Mouse (Mus musculus) heart, embryonic 16.5 days (tissue): ENCODE data around the gene Gm27021. TPM values are rescaled to one million over a fixed set of nuclear protein-coding genes. Genes with fewer than 3 reads are reported as not detected.

Experiments used
- ATAC-seq: fragments of 200-750 bp; cut with Nextera tagmentation; replicated peaks from 2 replicates; pipeline ENCODE4 v1.8.0; 2017; ENCODE audit warnings: moderate number of reproducible peaks; ENCODE audit not compliant: insufficient read depth, low FRiP score; ENCODE audit errors: extremely low read depth
- H3K27ac ChIP-seq: fragments of 300-500 bp; sonication (generic); 2 replicates; pipeline ENCODE4 v1.5.1; 2014; ENCODE audit warnings: mild to moderate bottlenecking, low read length, control low read depth, moderate library complexity
- H3K27me3 ChIP-seq: fragments of 300-500 bp; sonication (generic); 2 replicates; pipeline ENCODE4 v1.6.1; 2014; ENCODE audit warnings: low read length, mixed read lengths; ENCODE audit not compliant: control insufficient read depth, insufficient read depth
- H3K36me3 ChIP-seq: fragments of 300-500 bp; sonication (generic); 2 replicates; pipeline ENCODE4 v1.6.1; 2014; ENCODE audit not compliant: control insufficient read depth, insufficient read depth
- H3K4me1 ChIP-seq: fragments of 300-500 bp; sonication (generic); 2 replicates; pipeline ENCODE4 v1.6.1; 2014; ENCODE audit warnings: low read length, mixed read lengths; ENCODE audit not compliant: control insufficient read depth, insufficient read depth
- H3K4me2 ChIP-seq: fragments of 300-500 bp; sonication (generic); 2 replicates; pipeline ENCODE4 v1.6.1; 2014; ENCODE audit warnings: low read depth, mild to moderate bottlenecking, control low read depth, low read length
- H3K4me3 ChIP-seq: fragments of 300-500 bp; sonication (generic); 2 replicates; pipeline ENCODE4 v1.5.1; 2014; ENCODE audit warnings: mild to moderate bottlenecking, control low read depth, low read length
- H3K9ac ChIP-seq: fragments of 300-500 bp; sonication (generic); 2 replicates; pipeline ENCODE4 v1.6.1; 2014; ENCODE audit warnings: low read length, control low read depth
- H3K9me3 ChIP-seq: fragments of 300-500 bp; sonication (generic); replicated peaks from 2 replicates; pipeline ENCODE4 v1.6.1; 2016; ENCODE audit warnings: low read length; ENCODE audit not compliant: control insufficient read depth
- WGBS: fragments of 180-500 bp; shearing (Covaris S2); extraction: QIAGEN DNeasy Blood & Tissue Kit; methylation state at CpG from one replicate; pipeline ENCODE4 v1.1.7; 2014; 5-methylcytosine and 5-hydroxymethylcytosine counted together
- polyA plus RNA-seq: library from polyadenylated mRNA; unstranded; fragments of >200 nt; fragmentation: Nextera tagmentation; extraction: Ambion mirVana; gene quantifications from 2 replicates; pipeline ENCODE4 v1.2.1, GENCODE M21; 2015

The Gm27021 gene
- polyA plus RNA-seq, 1 experiment from 2014 or later, result not detected

DNA sequence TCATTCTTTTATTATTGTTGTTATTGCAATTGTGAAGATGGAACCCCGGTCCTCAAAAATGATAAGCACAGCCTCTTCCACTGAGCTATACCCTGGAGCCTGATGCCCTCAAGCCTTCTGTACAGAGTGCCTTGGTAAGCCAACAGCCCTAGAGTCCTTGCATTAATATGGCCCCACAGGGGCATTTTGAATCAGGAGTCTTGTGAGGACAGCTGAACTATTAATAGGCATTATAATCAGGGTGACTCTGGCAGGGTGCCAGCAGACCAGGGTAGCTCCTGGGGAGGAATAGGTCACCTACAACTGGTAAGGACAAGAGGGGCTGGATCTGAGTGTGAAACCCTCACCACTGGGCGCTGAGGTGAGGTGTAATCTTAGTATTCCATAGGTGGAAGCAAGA is 78.0 kb downstream of the Gm27021 start:
- WGBS, result 36% methylated on average over 2 of the region's 2 CpGs
- peak overlapping the region; percentile 61 for H3K4me3 ChIP-seq
- peak overlapping the region; percentile 90 for H3K27ac ChIP-seq
- 0 out of 2 replicates have a peak, but pooled peaks cover 2% of the 10 kb centered on the region for H3K36me3 ChIP-seq
- peak; percentile 3; the same call in 1 of the 2 replicates for ATAC-seq
- peaks cover 17% of the 10 kb centered on the region for H3K4me1 ChIP-seq
- peak overlapping the region; percentile 91 for H3K4me2 ChIP-seq
- no peaks in the 10 kb centered on the region for H3K27me3 ChIP-seq
- H3K9me3 ChIP-seq, result 0 out of 2 replicates have a peak, but pooled peaks cover 2% of the 10 kb centered on the region
- peak overlapping the region; percentile 76 for H3K9ac ChIP-seq

DNA sequence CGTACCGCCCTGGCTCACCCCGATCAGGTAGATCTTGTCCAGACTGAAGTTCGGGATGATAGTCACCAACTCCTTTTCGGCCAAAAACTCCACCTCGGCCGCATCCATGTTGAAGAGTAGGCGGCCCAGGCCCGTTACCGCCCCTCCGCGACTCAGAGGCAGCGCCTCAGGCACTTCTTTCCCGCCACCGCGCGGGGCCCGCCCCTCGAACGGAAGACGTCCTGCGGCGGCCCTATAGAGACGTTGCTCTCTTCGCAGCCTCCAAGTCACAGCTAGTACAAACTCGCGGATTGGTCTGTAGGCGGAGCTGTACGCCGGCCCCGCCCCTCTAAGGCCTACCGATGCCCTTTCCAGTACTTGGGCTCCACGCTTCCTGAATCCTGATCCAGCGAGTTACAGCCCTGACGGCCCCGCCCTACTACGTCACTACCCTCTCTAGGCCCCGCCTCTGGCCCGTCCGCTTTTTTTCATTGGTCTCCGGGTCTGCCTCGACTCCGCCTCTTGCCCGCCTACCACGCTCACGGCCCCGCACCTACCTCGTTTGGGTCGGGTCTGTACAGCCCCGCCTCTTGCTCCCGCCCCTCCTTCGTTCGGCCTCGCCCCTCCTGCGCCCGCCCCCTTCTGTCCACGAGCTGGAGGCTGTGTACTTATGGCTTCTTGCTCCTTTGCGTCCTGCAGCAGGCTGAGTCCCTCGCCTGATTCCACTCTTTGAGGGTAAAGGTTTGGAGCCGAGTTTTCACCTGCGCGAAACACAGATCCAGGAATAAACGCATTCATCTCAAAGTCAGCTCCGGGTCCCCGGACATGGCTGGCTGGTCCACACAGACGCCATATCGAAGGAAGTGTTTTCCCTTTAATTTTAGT is 78.7 kb downstream of the Gm27021 start, which contains the start of gene Gins2:
Gene Gins2 (minus strand): TSS at position 397 of the 864 bp plus-strand sequence.
- H3K9ac ChIP-seq, result peak within 1 kb of the TSS; percentile 79
- H3K4me3 ChIP-seq, result peak within 1 kb of the TSS; percentile 63
- H3K36me3 ChIP-seq, result 0 out of 2 replicates have a peak, but pooled peaks cover 4% of the 10 kb centered on the region
- no peaks in the 10 kb centered on the region for H3K9me3 ChIP-seq
- peaks cover 17% of the 10 kb centered on the region for H3K4me1 ChIP-seq
- peak; percentile 97 for ATAC-seq
- WGBS, result under 1% methylated on average over 67 of the region's 67 CpGs
- peak within 1 kb of the TSS; percentile 90 for H3K27ac ChIP-seq
- no peaks in the 10 kb centered on the region for H3K27me3 ChIP-seq
- H3K4me2 ChIP-seq, result peak within 1 kb of the TSS; percentile 96

DNA sequence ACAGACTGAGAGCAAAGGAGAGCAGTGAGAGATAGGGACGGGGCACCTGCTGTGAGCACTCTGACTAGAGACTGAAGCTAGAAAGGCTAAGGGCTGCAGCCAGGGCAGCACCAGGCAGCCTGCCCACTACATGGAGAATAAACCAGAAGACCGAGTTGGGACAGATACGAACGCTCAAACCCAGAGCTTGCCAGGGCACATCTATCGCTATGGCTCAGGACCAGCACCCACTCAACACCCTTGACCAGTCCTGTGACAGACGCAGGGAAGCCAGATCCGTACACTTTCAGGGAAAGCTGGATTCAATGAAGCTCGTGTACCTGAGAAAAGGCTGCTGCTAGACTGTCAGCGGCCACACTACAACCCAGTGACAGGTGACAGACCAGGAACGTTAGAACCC is 82.4 kb downstream of the Gm27021 start:
- Histone ChIP-seq H3K27me3 (no peaks in the 10 kb centered on the region), H3K4me3 (no peak overlapping the region), H3K9ac (no peak overlapping the region), H3K9me3 (no peaks in the 10 kb centered on the region), H3K4me2 (no peak overlapping the region), H3K36me3 (peaks cover 16% of the 10 kb centered on the region; the same call in 1 of the 2 replicates), H3K4me1 (peaks cover 16% of the 10 kb centered on the region), H3K27ac (no peak overlapping the region)
- 78% methylated on average over 10 of the region's 10 CpGs for WGBS
- ATAC-seq, result no peak

DNA sequence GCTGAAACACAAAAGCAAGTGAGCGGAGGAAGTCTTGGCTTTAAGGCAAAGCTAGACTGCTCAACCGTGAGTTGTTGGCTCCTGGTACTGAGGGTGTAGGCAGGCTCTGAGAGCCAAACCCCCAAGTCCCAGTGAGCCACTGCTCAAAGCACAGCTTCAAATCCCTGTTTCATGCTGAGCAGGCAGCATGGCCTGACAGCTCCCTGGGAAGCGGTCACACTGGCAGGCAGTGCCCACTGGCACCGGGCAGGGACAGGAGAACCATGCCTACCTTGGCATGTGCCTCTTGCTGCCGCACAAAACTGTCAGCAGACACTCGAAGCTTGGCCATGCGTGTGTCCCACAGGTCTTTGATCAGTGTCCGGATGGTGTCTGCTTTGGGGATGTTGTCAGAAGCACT is 86.1 kb downstream of the Gm27021 start:
- Histone ChIP-seq H3K9me3 (no peaks in the 10 kb centered on the region), H3K27me3 (no peaks in the 10 kb centered on the region), H3K36me3 (peaks cover 50% of the 10 kb centered on the region), H3K9ac (no peak overlapping the region), H3K4me2 (no peak overlapping the region), H3K4me1 (peaks cover 3% of the 10 kb centered on the region; the same call in 1 of the 2 replicates), H3K27ac (no peak overlapping the region), H3K4me3 (no peak overlapping the region)
- 65% methylated on average over 8 of the region's 8 CpGs for WGBS
- ATAC-seq, result no peak

DNA sequence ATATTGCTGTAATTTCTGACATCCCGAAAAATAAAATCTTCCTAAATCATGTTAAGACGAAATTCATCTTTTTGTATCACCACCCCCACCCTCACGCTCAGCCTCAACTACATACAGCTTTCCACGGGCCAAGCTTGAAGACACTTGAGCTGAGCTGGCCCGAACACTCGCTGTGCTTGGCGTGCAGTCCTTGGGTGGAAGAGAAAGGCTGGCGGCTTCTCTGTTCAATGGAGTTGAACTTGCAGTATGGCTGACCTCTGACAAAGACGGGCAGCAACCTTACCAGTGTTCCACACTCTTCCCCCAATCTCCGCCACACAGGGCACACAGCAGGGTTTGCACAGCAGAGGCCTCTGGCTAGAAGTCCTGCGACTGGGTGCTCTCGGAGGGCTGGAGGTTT is 86.5 kb downstream of the Gm27021 start:
- Histone ChIP-seq H3K9ac (no peak overlapping the region), H3K27me3 (no peaks in the 10 kb centered on the region), H3K4me3 (no peak overlapping the region), H3K36me3 (peaks cover 54% of the 10 kb centered on the region), H3K27ac (no peak overlapping the region), H3K4me1 (peaks cover 3% of the 10 kb centered on the region; the same call in 1 of the 2 replicates), H3K4me2 (no peak overlapping the region), H3K9me3 (no peaks in the 10 kb centered on the region)
- ATAC-seq, result no peak
- 85% methylated on average over 12 of the region's 12 CpGs for WGBS

DNA sequence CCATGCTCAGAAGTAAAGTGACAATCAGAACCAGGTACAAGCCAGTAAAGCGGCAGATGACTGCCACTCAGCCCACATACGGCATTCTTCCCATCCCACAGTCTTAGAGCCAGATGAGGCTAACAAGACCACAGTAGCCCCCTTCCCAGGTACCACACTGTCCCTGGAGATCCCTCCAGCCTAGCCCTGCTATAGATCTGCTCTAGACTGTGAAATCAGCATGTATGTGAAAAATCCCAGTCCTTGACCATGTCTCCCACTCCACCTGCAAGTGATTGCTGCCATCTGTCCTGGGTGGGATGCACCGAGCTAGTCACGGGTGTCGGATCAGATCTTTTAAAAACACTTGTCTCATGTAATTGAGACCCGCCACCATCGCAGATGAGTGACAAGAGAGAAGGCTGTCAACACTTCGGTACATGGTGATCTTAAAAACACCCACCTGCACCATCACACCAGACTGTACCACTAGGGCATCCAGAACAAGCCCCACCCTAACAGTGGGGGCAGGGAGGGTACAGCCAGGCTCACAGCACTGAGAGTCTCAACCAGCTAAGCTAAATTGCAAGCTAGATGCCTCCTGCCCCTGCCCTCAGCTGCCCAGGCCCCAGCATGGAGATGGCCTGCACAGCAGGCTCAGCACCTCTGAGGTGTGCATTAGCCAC is 87.4 kb downstream of the Gm27021 start:
- Histone ChIP-seq H3K9ac (no peak overlapping the region), H3K27me3 (no peaks in the 10 kb centered on the region), H3K36me3 (peaks cover 60% of the 10 kb centered on the region), H3K27ac (no peak overlapping the region), H3K4me3 (no peak overlapping the region), H3K4me2 (no peak overlapping the region), H3K9me3 (no peaks in the 10 kb centered on the region), H3K4me1 (peaks cover 4% of the 10 kb centered on the region; the same call in 1 of the 2 replicates)
- 74% methylated on average over 8 of the region's 8 CpGs for WGBS
- ATAC-seq, result no peak

DNA sequence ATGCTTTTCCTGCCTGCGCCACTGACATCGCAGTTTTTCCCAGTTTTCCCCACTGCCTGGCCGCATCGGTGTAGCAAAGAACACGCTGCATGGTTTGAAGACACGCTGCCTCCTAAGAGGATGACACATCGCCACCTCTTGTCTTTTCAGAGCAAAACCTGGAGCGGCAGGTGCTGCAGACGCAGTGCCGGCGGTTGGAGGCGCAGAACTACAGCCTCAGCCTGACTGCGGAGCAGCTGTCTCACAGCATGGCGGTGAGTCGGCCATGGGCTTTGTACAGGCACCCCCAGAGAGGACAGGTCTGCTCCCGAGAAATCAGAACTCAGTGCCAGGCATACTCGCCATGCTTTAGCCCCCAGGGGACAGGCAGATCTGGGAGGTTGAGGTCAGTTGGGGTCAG is 90.1 kb downstream of the Gm27021 start:
- Histone ChIP-seq H3K4me2 (no peak overlapping the region), H3K36me3 (peaks cover 84% of the 10 kb centered on the region), H3K4me1 (peaks cover 3% of the 10 kb centered on the region), H3K9ac (no peak overlapping the region), H3K27ac (no peak overlapping the region), H3K4me3 (no peak overlapping the region), H3K27me3 (no peaks in the 10 kb centered on the region), H3K9me3 (no peaks in the 10 kb centered on the region)
- 92% methylated on average over 17 of the region's 17 CpGs for WGBS
- no peak for ATAC-seq

DNA sequence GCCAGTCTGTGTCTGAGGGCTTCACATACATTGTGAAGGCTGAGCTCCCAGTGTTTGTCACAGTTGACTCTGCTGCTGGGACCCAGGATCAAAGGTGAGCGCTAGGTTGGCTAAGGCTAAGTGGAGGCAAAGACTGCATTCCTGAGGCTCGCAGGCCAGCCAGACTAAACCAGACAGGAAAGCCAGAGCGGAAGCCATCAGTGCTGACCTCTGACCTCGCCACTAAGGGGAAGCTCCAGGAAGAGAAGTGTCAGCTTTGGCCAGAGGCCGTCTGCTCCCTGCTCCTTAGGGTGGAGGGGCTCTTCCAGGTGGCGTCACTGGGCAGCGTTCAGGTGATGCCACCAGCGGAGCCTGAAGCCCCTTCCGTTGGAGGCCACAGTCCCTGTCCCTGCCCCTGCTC is 92.1 kb downstream of the Gm27021 start:
- no peak overlapping the region for H3K4me3 ChIP-seq
- H3K27ac ChIP-seq, result no peak overlapping the region
- no peaks in the 10 kb centered on the region for H3K27me3 ChIP-seq
- WGBS, result 63% methylated on average over 9 of the region's 9 CpGs
- H3K36me3 ChIP-seq, result peaks cover 87% of the 10 kb centered on the region
- peaks cover 2% of the 10 kb centered on the region; the same call in 1 of the 2 replicates for H3K4me1 ChIP-seq
- H3K9ac ChIP-seq, result no peak overlapping the region
- H3K9me3 ChIP-seq, result no peaks in the 10 kb centered on the region
- H3K4me2 ChIP-seq, result no peak overlapping the region
- ATAC-seq, result no peak

DNA sequence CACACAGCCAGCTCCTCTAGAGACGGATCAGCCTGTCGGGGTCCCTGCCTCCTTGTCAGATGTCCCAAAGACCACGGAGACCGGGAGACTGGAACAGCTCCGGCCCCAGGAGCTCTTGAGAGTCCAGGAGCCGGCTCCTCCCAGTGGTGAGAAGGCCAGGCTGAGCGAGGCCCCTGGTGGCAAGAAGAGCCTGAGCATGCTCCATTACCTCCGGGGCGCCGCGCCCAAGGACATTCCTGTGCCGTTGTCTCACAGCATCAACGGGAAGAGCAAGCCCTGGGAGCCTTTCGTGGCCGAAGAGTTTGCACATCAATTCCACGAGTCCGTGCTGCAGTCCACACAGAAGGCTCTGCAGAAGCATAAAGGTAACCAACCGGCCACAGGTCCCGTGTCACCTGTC is 92.9 kb downstream of the Gm27021 start:
- WGBS, result 52% methylated on average over 19 of the region's 19 CpGs
- Histone ChIP-seq H3K4me3 (no peak overlapping the region), H3K36me3 (peaks cover 86% of the 10 kb centered on the region), H3K9ac (no peak overlapping the region), H3K4me2 (no peak overlapping the region), H3K27me3 (no peaks in the 10 kb centered on the region), H3K9me3 (no peaks in the 10 kb centered on the region), H3K4me1 (peaks cover 6% of the 10 kb centered on the region), H3K27ac (no peak overlapping the region)
- no peak for ATAC-seq
